Mouse (Mus musculus) embryonic facial prominence, embryonic 11.5 days (tissue): ENCODE results near the gene Arhgef2. TPM values are rescaled to one million over a fixed set of nuclear protein-coding genes. Genes with fewer than 3 reads are reported as not detected.
A peak's percentile ranks its signal among the peaks of the same experiment; 100 is the strongest.
"Not testable (repeated sequence)": the region's sequence is repeated elsewhere in the genome, so short reads cannot be mapped to it uniquely, and the experiment has no call there.

Experiments
- ATAC-seq: fragments of 200-750 bp; cut with Nextera tagmentation; replicated peaks from 2 replicates; pipeline ENCODE4 v1.8.0; 2017; ENCODE audit warnings: low read depth; ENCODE audit not compliant: insufficient number of reproducible peaks, low FRiP score, low TSS enrichment
- DNase-seq: peaks from one replicate; pipeline ENCODE4 v3.0.0-alpha.2; 2015; ENCODE audit warnings: low spot score
- H3K27ac ChIP-seq: fragments of 300-500 bp; sonication (generic); replicated peaks from 2 replicates; pipeline ENCODE4 v1.5.1; 2014; ENCODE audit warnings: mild to moderate bottlenecking, low read depth, low read length, control low read depth
- H3K27me3 ChIP-seq: fragments of 300-500 bp; sonication (generic); 2 replicates; pipeline ENCODE4 v1.6.1; 2014; ENCODE audit warnings: mild to moderate bottlenecking, low read length, moderate library complexity, mixed read lengths; ENCODE audit not compliant: control insufficient read depth, insufficient read depth
- H3K36me3 ChIP-seq: fragments of 300-500 bp; sonication (generic); replicated peaks from 2 replicates; pipeline ENCODE4 v1.6.1; 2014; ENCODE audit warnings: low read depth, mild to moderate bottlenecking, low read length, moderate library complexity, mixed read lengths; ENCODE audit not compliant: control insufficient read depth, insufficient read depth
- H3K4me1 ChIP-seq: fragments of 300-500 bp; sonication (generic); 2 replicates; pipeline ENCODE4 v1.6.1; 2014; ENCODE audit warnings: low read length, mixed read lengths; ENCODE audit not compliant: control insufficient read depth, insufficient read depth
- H3K4me2 ChIP-seq: fragments of 300-500 bp; sonication (generic); 2 replicates; pipeline ENCODE4 v1.6.1; 2014; ENCODE audit warnings: low read depth, mild to moderate bottlenecking, control low read depth, low read length, moderate library complexity
- H3K4me3 ChIP-seq: fragments of 300-500 bp; sonication (generic); 2 replicates; pipeline ENCODE4 v1.5.1; 2014; ENCODE audit warnings: low read depth, low read length, control low read depth
- H3K9ac ChIP-seq: fragments of 300-500 bp; sonication (generic); replicated peaks from 2 replicates; pipeline ENCODE4 v1.6.1; 2014; ENCODE audit warnings: mild to moderate bottlenecking, control low read depth, low read length
- H3K9me3 ChIP-seq: fragments of 300-500 bp; sonication (generic); replicated peaks from 2 replicates; pipeline ENCODE4 v1.6.1; 2016; ENCODE audit warnings: mild to moderate bottlenecking, low read length, inconsistent platforms, mixed read lengths; ENCODE audit not compliant: control insufficient read depth
- WGBS: fragments of 180-500 bp; shearing (Covaris S2); extraction: QIAGEN DNeasy Blood & Tissue Kit; methylation state at CpG from one replicate; pipeline ENCODE4 v1.1.7; 2014; 5-methylcytosine and 5-hydroxymethylcytosine counted together
- polyA plus RNA-seq: library from polyadenylated mRNA; unstranded; fragments of >200 nt; fragmentation: Nextera tagmentation; extraction: Ambion mirVana; gene quantifications from 2 replicates; pipeline ENCODE4 v1.2.1, GENCODE M21; 2014

The Arhgef2 gene
- 82.2 and 89.3 TPM in 2 replicates for polyA plus RNA-seq

GRCm38 (mm10) chr3:88605666-88606065 is at the start of gene Arhgef2:
Gene Arhgef2, plus strand, starts transcription at chr3:88605966.
- H3K27ac ChIP-seq = not testable (repeated sequence)
- H3K4me2 ChIP-seq = peak within 1 kb of the TSS; percentile 45

GRCm38 (mm10) chr3:88556616-88557015 is 49.1 kb upstream of the Arhgef2 start:
- no peak overlapping the region for H3K4me2 ChIP-seq
- no peaks in the 10 kb centered on the region for H3K27me3 ChIP-seq
- H3K9me3 ChIP-seq = no peaks in the 10 kb centered on the region
- no peak overlapping the region for H3K9ac ChIP-seq
- ATAC-seq = no peak
- no peaks in the 10 kb centered on the region for H3K4me1 ChIP-seq
- H3K27ac ChIP-seq = no peak overlapping the region
- no peak for DNase-seq
- peaks cover 13% of the 10 kb centered on the region for H3K36me3 ChIP-seq
- 94% methylated on average over 8 of the region's 8 CpGs for WGBS
- no peak overlapping the region for H3K4me3 ChIP-seq

More at GRCm38 (mm10) chr3:88605666-88606065, at the start of gene Arhgef2:
- not testable (repeated sequence) for DNase-seq, ATAC-seq, H3K4me3 ChIP-seq, H3K9me3 ChIP-seq, H3K27me3 ChIP-seq, H3K36me3 ChIP-seq, H3K4me1 ChIP-seq
- H3K9ac ChIP-seq = 0 out of 2 replicates have a peak within 1 kb of the TSS, but pooled peaks have one; percentile 2
- 95% methylated on average over 2 of the region's 2 CpGs for WGBS

GRCm38 (mm10) chr3:88559596-88559995 is 46.2 kb upstream of the Arhgef2 start:
- Histone ChIP-seq H3K27ac (no peak overlapping the region), H3K4me2 (no peak overlapping the region), H3K4me3 (no peak overlapping the region), H3K9me3 (no peaks in the 10 kb centered on the region), H3K4me1 (no peaks in the 10 kb centered on the region), H3K27me3 (no peaks in the 10 kb centered on the region), H3K36me3 (peaks cover 19% of the 10 kb centered on the region), H3K9ac (no peak overlapping the region)
- WGBS = 93% methylated on average over 9 of the region's 9 CpGs
- DNase-seq = no peak
- ATAC-seq = no peak

- Histone ChIP-seq H3K27ac (no peak overlapping the region), H3K4me1 (no peaks in the 10 kb centered on the region), H3K36me3 (peaks cover 32% of the 10 kb centered on the region), H3K27me3 (no peaks in the 10 kb centered on the region), H3K4me2 (no peak overlapping the region), H3K9ac (no peak overlapping the region), H3K4me3 (no peak overlapping the region), H3K9me3 (no peaks in the 10 kb centered on the region)
- 74% methylated on average over 4 of the region's 4 CpGs for WGBS
- ATAC-seq (no peak; the same call in 1 of the 2 replicates), DNase-seq (no peak)
Observed at GRCm38 (mm10) chr3:88561989-88562388, 43.8 kb upstream of the Arhgef2 start.

- no peak overlapping the region for H3K27ac ChIP-seq
- no peak overlapping the region for H3K9ac ChIP-seq
- no peaks in the 10 kb centered on the region for H3K27me3 ChIP-seq
- H3K4me1 ChIP-seq = no peaks in the 10 kb centered on the region
- H3K36me3 ChIP-seq = peaks cover 35% of the 10 kb centered on the region
- H3K4me2 ChIP-seq = no peak overlapping the region
- H3K4me3 ChIP-seq = no peak overlapping the region
- WGBS = 76% methylated on average over 4 of the region's 4 CpGs
- H3K9me3 ChIP-seq = no peaks in the 10 kb centered on the region
- DNase-seq (no peak), ATAC-seq (no peak)
Observed at GRCm38 (mm10) chr3:88563442-88563841, 42.3 kb upstream of the Arhgef2 start.

- no peak overlapping the region for H3K9ac ChIP-seq
- DNase-seq (no peak), ATAC-seq (no peak)
- H3K4me3 ChIP-seq = no peak overlapping the region
- WGBS = 88% methylated on average over 7 of the region's 7 CpGs
- H3K4me2 ChIP-seq = no peak overlapping the region
- no peaks in the 10 kb centered on the region for H3K27me3 ChIP-seq
- H3K9me3 ChIP-seq = no peaks in the 10 kb centered on the region
- no peak overlapping the region for H3K27ac ChIP-seq
- no peaks in the 10 kb centered on the region for H3K4me1 ChIP-seq
- peaks cover 37% of the 10 kb centered on the region for H3K36me3 ChIP-seq
Observed at GRCm38 (mm10) chr3:88563966-88564365, 41.8 kb upstream of the Arhgef2 start.

GRCm38 (mm10) chr3:88566116-88566515 is 39.6 kb upstream of the Arhgef2 start:
- no peak overlapping the region for H3K4me3 ChIP-seq
- 96% methylated on average over 3 of the region's 3 CpGs for WGBS
- no peak for ATAC-seq
- no peaks in the 10 kb centered on the region for H3K27me3 ChIP-seq
- H3K9me3 ChIP-seq = no peaks in the 10 kb centered on the region
- H3K9ac ChIP-seq = no peak overlapping the region
- H3K27ac ChIP-seq = no peak overlapping the region
- H3K4me1 ChIP-seq = no peaks in the 10 kb centered on the region
- DNase-seq = no peak
- no peak overlapping the region for H3K4me2 ChIP-seq
- peaks cover 34% of the 10 kb centered on the region for H3K36me3 ChIP-seq

- ATAC-seq = no peak
- 88% methylated on average over 4 of the region's 4 CpGs for whole genome bisulfite sequencing
- no peaks in the 10 kb centered on the region for H3K9me3 ChIP-seq
Observed at GRCm38 (mm10) chr3:88566536-88567061, 39.2 kb upstream of the Arhgef2 start.

More at GRCm38 (mm10) chr3:88566536-88567061, 39.2 kb upstream of the Arhgef2 start:
- H3K4me2 ChIP-seq = no peak overlapping the region
- H3K36me3 ChIP-seq = peaks cover 34% of the 10 kb centered on the region
- no peak overlapping the region for H3K27ac ChIP-seq
- no peak overlapping the region for H3K4me3 ChIP-seq
- no peaks in the 10 kb centered on the region for H3K4me1 ChIP-seq
- H3K9ac ChIP-seq = no peak overlapping the region
- no peaks in the 10 kb centered on the region for H3K27me3 ChIP-seq
- no peak for DNase-seq
